Mouse (Mus musculus): Measurements from ENCODE around the gene Gm28035.

Gene Gm28035

DNA sequence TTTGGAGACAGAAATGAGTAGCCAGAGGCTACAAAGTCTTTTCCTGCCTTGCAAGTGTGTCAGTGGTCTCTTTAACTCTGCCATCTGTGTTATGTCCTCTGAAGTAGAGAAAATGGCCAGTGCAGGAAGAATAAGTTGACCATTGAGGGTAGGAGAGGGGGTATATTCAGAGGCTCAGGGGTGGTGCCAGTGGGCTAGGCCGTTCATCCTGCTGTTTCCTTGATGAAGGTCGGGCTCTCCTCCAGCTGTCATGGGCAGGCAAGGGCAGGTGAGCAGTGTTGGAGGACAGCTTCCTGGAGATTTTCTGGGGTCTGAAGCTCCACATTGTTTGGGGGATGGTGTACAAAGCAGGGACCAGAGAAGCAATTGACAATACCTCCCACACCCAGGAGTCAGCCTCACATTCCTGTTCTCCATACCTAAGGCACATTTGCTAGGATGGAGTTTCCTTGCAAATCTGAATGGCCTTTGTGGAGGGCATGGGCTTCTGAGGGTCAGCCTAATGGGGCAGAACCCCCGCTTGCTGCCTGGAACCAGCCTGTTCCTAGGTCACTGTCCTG, 1.4 kb upstream of the Gm28035 start:
- DNase-seq (ENCODE audit: low read depth, low spot score), result no peak

- DNase-seq (ENCODE audit: low read depth, low spot score), result no peak
These were observed 590 bp upstream of the Gm28035 start for GRCm38 (mm10) chr2:30239777-30240176.

GRCm38 (mm10) chr2:30242509-30242908, 2.1 kb downstream of the Gm28035 start:
- peak; percentile 85 for DNase-seq (ENCODE audit: low read depth, low spot score)

DNA sequence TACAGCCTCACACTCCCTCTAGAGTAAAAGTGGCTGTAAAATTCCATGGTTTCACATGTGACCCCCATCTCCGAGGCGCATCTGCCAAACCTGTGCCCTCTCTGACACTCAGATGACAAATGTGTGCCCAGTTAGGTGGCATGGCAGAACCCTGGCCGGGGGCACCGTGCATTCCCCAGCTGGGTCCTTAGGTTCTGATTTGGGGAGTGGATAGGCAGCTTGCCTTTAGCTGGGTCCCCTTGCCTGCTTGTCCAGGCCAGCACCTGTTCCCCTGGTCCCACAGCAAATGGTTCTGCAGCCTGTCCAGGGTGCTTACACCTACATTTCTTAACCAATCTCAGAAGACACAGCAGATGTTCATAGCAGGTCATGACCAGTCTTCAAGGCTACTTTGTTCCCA, 3.0 kb downstream of the Gm28035 start:
- DNase-seq (ENCODE audit: low read depth, low spot score), result no peak

DNA sequence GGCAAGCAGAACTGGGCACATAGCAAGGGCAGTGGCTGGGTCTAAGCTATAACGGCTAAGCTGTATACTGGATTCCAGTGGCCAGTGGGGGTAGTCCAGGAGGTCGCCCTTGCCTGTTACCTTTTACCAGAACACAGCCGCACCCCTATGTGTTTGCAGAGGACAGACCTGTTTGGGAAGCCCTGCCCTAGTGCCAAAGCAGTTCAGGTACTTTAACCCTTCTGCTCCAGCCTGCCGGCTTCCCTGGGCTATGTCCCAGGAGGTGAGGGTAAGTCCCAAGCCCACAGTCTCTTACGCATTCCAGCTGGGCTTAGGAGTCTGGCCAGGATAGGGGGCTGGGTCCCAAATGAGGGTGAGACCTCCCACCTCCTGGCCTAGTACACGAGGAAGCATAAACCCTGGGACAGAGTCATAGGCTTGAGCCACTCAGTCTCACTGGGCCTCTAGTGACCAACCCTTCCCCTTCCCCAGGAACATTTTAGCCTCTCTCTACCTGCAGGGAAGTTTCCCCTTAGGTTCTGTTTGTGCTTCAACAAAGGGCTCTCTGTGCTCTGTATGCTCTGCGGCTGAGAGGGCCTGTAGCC, 4.3 kb downstream of the Gm28035 start:
- DNase-seq (ENCODE audit: low read depth, low spot score), result no peak

- no peak for DNase-seq (ENCODE audit: low read depth, low spot score)
These were observed 6.7 kb downstream of the Gm28035 start for GRCm38 (mm10) chr2:30247036-30247435.

- DNase-seq (ENCODE audit: low read depth, low spot score), result no peak
These were observed 7.3 kb downstream of the Gm28035 start for GRCm38 (mm10) chr2:30247681-30248080.

GRCm38 (mm10) chr2:30249182-30249581, 8.8 kb downstream of the Gm28035 start:
- DNase-seq (ENCODE audit: low read depth, low spot score), result peak; percentile 60

- no peak for DNase-seq (ENCODE audit: low read depth, low spot score)
These were observed 10.1 kb downstream of the Gm28035 start for GRCm38 (mm10) chr2:30250166-30251128.

DNA sequence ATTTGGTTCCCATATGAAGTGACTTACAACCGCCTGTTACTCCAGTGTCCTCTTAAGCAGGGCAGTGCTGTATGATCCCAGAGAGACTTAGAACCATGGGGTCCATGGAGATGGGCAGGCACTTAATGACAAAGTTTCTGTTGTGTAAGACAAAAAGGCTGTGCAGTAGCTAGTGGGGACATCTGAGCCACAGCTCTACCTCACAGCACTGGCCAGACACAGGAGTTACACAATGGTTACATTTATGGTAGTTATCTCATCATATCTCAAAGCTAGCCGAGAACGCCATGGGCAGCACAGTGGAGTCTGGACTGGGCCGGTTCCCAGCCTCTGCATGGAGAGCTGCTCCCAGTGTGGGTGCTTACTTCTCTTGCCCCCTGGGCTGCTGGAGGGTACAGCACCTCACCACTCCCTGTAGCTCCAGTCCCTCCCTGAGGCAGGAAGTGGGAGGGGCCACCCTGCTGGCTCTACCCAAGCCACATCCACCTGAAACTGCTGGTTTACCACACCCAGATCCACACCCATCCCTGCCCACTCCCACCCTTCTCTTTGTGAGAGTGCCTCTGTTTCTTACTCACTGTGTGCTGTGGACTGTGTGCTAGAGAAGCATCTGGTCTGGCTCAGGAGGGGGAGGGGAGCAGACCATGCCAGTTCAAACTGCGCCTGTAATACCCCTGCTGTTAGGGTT, 11.2 kb downstream of the Gm28035 start:
- DNase-seq (ENCODE audit: low read depth, low spot score), result no peak

DNA sequence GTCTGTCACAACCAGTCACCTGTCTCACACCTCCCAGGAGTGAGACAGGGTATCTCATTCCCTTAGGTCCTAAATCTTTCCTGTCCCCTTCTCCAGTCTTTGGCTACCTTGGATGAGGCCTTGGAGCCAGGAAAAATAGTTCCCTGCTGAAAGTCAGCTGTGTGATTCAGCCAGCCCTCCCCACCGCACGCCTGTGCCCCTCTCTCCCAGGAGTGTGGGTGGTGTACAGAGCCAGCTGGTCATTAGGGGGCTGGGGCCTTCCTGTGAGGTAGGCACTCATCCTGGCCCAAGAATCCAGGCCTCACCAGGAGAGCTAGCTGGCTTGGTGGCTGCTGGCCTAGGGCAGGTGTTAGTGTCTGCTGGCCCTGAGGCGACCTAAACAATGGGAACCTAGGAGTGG, 12.2 kb downstream of the Gm28035 start:
- peak; percentile 62 for DNase-seq (ENCODE audit: low read depth, low spot score)

DNA sequence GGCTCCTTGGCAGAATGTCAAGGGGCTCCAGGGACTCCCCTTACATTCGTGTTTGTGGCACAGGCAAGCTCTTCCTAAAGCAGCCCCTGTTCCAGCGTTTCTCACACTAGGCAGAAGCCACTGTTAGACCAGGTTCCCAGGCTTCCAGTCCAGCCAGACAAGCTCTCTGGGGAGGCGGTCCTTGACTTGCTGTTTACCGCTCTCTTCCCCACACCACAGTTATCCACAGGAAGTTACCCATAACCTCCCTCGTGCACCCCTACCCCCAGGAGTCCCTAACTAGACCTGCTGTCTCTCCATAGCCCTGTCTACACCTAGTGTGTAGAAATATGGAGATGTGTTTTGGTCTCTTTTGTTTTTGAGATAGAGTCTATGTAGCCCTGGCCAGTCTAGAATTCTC, 13.4 kb downstream of the Gm28035 start:
- no peak for DNase-seq (ENCODE audit: low read depth, low spot score)

DNA sequence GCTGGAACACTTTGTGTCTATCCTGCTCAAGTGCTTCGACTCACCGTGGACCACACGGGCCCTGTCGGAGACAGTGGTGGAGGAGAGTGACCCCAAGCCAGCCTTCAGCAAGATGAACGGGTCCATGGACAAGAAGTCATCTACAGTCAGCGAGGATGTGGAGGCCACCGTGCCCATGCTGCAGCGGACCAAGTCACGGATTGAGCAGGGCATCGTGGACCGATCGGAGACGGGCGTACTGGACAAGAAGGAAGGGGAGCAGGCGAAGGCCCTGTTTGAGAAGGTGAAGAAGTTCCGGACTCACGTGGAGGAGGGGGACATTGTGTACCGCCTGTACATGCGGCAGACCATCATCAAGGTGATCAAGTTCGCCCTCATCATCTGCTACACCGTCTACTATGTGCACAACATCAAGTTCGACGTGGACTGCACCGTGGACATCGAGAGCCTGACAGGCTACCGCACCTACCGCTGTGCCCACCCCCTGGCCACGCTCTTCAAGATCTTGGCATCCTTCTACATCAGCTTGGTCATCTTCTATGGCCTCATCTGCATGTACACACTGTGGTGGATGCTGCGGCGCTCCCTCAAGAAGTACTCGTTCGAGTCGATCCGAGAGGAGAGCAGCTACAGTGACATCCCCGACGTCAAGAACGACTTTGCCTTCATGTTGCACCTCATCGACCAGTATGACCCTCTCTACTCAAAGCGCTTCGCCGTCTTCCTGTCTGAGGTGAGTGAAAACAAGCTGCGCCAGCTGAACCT, 15.4 kb downstream of the Gm28035 start:
- DNase-seq (ENCODE audit: low read depth, low spot score), result no peak

DNA sequence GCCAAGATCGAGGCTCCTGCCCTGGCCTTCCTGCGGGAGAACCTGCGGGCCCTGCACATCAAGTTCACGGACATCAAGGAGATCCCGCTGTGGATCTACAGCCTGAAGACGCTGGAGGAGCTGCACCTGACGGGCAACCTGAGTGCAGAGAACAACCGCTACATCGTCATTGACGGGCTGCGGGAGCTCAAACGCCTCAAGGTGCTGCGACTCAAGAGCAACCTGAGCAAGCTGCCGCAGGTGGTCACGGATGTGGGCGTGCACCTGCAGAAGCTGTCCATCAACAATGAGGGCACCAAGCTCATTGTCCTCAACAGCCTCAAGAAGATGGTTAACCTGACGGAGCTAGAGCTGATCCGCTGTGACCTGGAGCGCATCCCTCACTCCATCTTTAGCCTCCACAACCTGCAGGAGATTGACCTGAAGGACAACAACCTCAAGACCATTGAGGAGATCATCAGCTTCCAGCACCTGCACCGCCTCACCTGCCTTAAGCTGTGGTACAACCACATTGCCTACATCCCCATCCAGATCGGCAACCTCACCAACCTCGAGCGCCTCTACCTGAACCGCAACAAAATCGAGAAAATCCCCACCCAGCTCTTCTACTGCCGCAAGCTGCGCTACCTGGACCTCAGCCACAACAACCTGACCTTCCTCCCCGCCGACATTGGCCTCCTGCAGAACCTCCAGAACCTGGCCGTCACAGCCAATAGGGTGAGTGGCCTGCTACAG, 16.4 kb downstream of the Gm28035 start:
- no peak for DNase-seq (ENCODE audit: low read depth, low spot score)

DNA sequence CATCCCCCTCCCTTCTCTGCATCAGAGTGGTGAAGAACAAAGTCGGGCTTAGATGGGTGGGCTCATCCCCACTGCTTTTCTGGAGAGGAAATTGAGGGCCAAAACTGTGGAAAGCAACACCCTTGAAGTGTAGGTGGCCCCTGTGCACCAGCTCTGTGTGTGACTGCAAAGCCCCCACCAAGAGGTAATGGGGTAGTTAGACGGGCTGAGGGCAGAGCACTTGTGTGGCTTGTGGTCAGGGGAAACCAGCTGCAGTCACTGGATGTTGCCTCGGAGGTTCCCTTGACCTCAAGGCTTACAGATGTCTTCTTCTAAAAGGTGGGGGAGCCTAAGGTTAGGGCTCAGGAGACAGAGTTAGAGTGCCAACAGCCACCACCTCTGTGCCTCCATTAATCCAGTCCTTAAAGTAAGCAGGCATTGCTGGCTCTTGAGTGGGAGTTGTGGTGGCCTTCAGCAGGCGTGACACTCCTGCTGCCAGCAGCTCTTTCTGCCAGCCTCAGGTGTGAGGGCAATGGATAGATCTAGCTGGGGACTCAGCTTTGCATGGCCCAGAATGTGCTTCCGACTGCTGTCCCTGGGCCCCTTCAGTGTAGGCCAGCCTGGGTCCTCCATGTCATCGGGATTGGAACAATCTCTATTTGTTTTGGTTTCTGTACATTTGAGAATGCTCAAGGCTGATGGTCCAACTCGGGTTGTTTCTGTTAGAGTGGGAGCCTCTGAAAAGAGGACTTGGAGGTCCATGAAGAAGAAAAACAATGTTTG, 17.5 kb downstream of the Gm28035 start:
- no peak for DNase-seq (ENCODE audit: low read depth, low spot score)

- no peak for DNase-seq (ENCODE audit: low read depth, low spot score)
These were observed 18.2 kb downstream of the Gm28035 start for GRCm38 (mm10) chr2:30258600-30258999.

GRCm38 (mm10) chr2:30259131-30260064, 19.0 kb downstream of the Gm28035 start:
- DNase-seq (ENCODE audit: low read depth, low spot score), result no peak

DNA sequence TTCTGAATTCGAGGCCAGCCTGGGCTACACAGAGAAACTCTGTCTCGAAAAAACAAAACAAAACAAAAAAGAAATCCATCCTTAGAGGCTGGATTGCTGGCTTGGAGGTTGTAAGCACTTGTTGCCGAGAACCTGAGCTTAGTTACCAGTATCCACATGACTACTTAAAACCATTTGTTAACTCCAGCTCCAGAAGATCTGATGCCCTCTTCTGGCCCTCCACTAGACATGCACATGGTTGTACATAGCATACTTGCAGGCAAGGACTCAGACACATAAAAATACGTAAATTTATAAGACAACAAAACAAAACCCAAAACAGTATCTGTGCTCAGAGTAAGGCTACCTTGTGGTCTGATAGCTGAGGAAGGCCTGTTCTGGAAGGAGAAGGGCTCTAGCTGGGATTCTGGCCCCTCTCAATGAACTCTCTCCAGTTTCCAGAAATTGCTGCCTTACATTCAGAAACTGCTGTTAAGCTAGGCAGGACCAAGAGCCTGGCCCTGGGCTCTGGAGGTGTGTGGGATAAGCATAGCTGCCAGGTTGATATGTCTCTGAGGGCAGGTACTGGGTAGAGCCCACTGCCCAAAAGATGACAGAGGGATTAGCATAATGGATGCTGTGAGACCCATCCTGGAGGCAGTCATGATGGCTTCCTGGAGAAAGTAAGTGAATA, 20.8 kb downstream of the Gm28035 start:
- DNase-seq (ENCODE audit: low read depth, low spot score), result no peak

Data from brain, adult 2 months (tissue).